Mouse (Mus musculus): ENCODE data around the gene Wdr82. TPM values are rescaled to one million over a fixed set of nuclear protein-coding genes. Genes with fewer than 3 reads are reported as not detected.

Gene Wdr82
- polyA plus RNA-seq, 1 experiment from 2014 or later, result 11.3 TPM

DNA sequence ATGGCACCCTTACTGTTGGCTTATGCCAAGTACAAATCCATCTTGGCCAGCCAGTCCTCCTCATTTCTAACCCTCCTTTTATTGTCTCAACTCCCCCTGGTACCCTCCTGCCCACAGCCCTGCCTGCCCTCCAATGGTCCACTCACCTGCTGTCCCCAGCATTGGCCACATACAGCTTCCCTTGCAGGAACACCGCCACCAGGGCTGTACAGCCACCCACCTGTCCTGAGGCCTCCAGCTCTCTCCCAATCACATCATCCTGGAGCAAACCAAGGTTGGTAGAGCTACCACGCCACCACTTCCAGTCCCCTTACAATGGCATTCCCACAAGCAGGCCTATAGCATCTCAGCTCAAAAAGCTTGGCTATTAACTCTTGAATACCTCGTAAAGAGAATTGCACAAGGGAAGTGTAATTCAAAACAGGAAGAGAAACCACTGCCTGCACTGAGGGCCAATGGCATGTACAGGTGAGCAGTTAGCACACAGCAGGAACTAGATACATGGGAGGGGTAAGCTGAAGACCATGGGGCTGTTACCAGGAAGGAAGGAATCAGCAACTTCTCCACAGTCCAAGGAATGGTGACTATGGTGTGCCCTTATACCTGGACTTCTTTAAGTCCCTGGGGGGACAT is 26.5 kb downstream of the Wdr82 start:
- 73% methylated on average over 3 of the region's 3 CpGs for WGBS

DNA sequence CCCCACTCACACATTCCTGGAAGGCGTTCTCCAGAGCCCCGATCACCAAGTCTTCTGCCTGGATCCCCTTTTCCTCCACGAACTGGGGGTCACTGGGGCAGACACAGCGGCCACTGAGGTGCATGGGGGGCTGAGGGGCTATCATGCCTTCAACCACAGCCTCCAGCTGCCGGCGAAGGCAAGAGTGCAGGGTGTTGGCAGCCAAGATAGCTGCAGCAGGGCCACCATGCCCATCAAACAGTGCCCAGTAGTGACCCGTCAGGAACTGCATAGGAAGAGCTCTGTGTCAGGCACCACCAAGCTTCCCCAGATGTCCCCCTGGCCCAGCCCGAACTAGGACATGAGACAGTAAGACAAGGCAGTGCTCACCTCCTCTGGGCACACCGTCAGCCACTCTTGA is 27.0 kb downstream of the Wdr82 start:
- Histone ChIP-seq H3K36me3 (ENCODE audit: control insufficient read depth, insufficient read depth) (no peaks in the 10 kb centered on the region), H3K27ac (ENCODE audit: low read depth, low read length) (no peak overlapping the region), H3K9me3 (ENCODE audit: control insufficient read depth) (no peaks in the 10 kb centered on the region), H3K4me1 (replicated peaks; ENCODE audit: control insufficient read depth, insufficient read depth, low read length) (peaks cover 4% of the 10 kb centered on the region; the same call in 1 of the 2 replicates), H3K4me2 (replicated peaks; ENCODE audit: low read depth) (no peak overlapping the region), H3K9ac (ENCODE audit: low read depth, low read length) (no peak overlapping the region), H3K27me3 (replicated peaks; ENCODE audit: control insufficient read depth, insufficient read depth, low read length) (no peaks in the 10 kb centered on the region), H3K4me3 (ENCODE audit: low read depth, low read length) (no peak overlapping the region)
- ATAC-seq, result no peak
- 91% methylated on average over 9 of the region's 9 CpGs for WGBS
- TF ChIP-seq CTCF (IDR thresholded peaks at IDR 0.05; ENCODE audit: low read depth), result no peak

More for the DNA sequence above, 26.5 kb downstream of the Wdr82 start:
- Histone ChIP-seq H3K27me3 (replicated peaks; ENCODE audit: control insufficient read depth, insufficient read depth, low read length) (no peaks in the 10 kb centered on the region), H3K4me3 (ENCODE audit: low read depth, low read length) (no peak overlapping the region), H3K27ac (ENCODE audit: low read depth, low read length) (no peak overlapping the region), H3K4me2 (replicated peaks; ENCODE audit: low read depth) (no peak overlapping the region), H3K36me3 (ENCODE audit: control insufficient read depth, insufficient read depth) (peaks cover under 1% of the 10 kb centered on the region; the same call in 1 of the 2 replicates), H3K9ac (ENCODE audit: low read depth, low read length) (no peak overlapping the region), H3K9me3 (ENCODE audit: control insufficient read depth) (no peaks in the 10 kb centered on the region), H3K4me1 (replicated peaks; ENCODE audit: control insufficient read depth, insufficient read depth, low read length) (peaks cover 4% of the 10 kb centered on the region; the same call in 1 of the 2 replicates)
- ATAC-seq, result no peak
- TF ChIP-seq CTCF (IDR thresholded peaks at IDR 0.05; ENCODE audit: low read depth), result no peak

DNA sequence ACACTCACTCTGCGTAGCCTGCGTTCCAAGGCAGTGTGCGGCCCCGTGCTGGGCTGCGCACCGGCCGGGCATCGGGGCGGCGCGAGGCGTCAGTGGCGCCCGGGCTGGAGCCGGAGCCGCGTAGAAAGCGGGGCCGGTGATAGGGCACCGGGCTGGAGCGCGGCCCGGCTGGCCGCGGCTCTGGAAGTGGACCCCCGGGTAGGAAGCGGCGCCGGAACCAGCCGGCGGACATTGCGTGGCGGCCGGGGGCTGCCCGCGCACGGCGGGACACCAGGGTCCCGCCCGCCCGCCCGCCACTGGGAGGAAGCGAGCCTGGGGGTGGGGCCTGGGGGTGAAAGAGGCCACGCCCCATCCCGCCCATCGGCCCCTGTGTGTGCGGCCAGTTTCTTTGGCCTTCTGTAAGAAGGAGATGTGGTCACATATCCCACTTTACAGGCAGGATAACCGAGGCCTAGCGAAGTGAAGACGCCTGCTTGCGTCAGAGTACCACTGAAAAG is 28.3 kb downstream of the Wdr82 start:
- no peak for TF ChIP-seq CTCF (IDR thresholded peaks at IDR 0.05; ENCODE audit: low read depth)
- Histone ChIP-seq H3K27ac (ENCODE audit: low read depth, low read length) (no peak overlapping the region), H3K9me3 (ENCODE audit: control insufficient read depth) (no peaks in the 10 kb centered on the region), H3K4me1 (replicated peaks; ENCODE audit: control insufficient read depth, insufficient read depth, low read length) (peaks cover 5% of the 10 kb centered on the region; the same call in 1 of the 2 replicates), H3K4me2 (replicated peaks; ENCODE audit: low read depth) (peak overlapping the region; percentile 84), H3K27me3 (replicated peaks; ENCODE audit: control insufficient read depth, insufficient read depth, low read length) (no peaks in the 10 kb centered on the region), H3K4me3 (ENCODE audit: low read depth, low read length) (peak overlapping the region; percentile 63), H3K36me3 (ENCODE audit: control insufficient read depth, insufficient read depth) (no peaks in the 10 kb centered on the region), H3K9ac (ENCODE audit: low read depth, low read length) (peak overlapping the region; percentile 67)
- ATAC-seq, result peak; percentile 34; the same call in 1 of the 2 replicates
- under 1% methylated on average over 38 of the region's 51 CpGs for WGBS

DNA sequence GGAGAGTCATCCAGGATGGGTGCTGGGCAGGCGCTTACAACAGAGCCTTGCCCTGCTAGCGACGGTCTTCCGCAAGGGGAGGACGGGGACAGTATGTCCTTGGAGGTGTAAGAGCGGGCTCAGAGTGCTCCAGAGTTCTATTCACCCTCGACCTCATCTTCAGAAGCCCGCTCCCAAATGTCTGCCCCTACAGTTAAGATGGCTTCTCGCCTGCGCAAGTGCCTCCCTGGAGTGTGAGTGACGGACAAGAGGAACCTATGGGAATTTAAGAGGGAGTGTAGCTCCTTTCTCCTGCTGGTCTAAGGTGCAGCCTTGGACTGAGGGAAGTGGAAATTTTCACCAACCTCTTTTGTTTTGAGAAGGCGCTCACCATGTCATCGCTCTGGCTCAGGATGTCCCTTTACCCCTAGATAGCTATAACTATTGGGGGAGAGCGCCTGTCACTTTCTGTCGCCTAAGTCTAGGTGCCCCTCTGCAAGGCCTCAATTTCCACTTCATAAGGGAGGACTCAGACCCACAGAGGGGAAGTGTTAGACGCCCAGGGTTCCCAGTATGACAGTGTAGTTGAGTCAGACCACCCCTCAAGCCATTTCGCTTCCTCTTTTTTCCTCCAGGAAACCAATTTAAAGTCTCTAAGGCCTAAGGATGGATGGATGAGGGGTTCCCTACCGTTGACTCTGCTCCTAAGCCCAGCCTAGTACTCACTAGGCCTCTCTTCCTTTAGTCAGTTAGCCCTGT is 29.0 kb downstream of the Wdr82 start, which contains the start of gene Ppm1m:
Ppm1m (minus strand) TSS at position 212 of the 738 bp plus-strand sequence.
- no peaks in the 10 kb centered on the region for H3K27me3 ChIP-seq (replicated peaks; ENCODE audit: control insufficient read depth, insufficient read depth, low read length)
- no peaks in the 10 kb centered on the region; the same call in 1 of the 2 replicates for H3K36me3 ChIP-seq (ENCODE audit: control insufficient read depth, insufficient read depth)
- WGBS, result 57% methylated on average over 18 of the region's 18 CpGs
- peak within 1 kb of the TSS; percentile 84 for H3K4me2 ChIP-seq (replicated peaks; ENCODE audit: low read depth)
- H3K4me3 ChIP-seq (ENCODE audit: low read depth, low read length), result peak within 1 kb of the TSS; percentile 63
- TF ChIP-seq CTCF (IDR thresholded peaks at IDR 0.05; ENCODE audit: low read depth), result no peak
- H3K4me1 ChIP-seq (replicated peaks; ENCODE audit: control insufficient read depth, insufficient read depth, low read length), result peaks cover 7% of the 10 kb centered on the region; the same call in 1 of the 2 replicates
- no peaks in the 10 kb centered on the region for H3K9me3 ChIP-seq (ENCODE audit: control insufficient read depth)
- ATAC-seq, result no peak
- H3K27ac ChIP-seq (ENCODE audit: low read depth, low read length), result no peak within 1 kb of the TSS
- peak within 1 kb of the TSS; percentile 67 for H3K9ac ChIP-seq (ENCODE audit: low read depth, low read length)

DNA sequence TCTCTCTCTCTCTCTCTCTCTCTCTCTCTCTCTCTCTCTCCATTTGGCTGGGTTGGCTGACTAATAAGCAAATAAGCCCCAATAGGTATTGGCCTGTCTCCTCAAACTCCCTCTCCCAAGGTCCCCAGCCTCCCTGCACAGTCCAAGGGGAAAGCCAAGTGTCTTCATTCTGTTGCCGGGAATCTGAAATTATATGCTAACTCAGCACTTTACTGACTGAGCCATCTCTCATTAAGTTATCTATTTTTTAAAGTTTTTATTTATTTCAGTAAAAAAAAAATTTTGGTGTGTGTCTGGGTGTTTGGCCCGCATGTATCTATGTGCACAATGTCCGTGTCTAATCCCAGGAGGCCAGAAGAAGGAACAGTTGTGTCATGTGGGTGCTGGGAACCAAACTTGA is 31.2 kb downstream of the Wdr82 start:
- H3K4me1 ChIP-seq (replicated peaks; ENCODE audit: control insufficient read depth, insufficient read depth, low read length), result peaks cover 7% of the 10 kb centered on the region; the same call in 1 of the 2 replicates
- H3K9ac ChIP-seq (ENCODE audit: low read depth, low read length), result no peak overlapping the region
- TF ChIP-seq CTCF (IDR thresholded peaks at IDR 0.05; ENCODE audit: low read depth), result no peak
- H3K27ac ChIP-seq (ENCODE audit: low read depth, low read length), result no peak overlapping the region
- no peaks in the 10 kb centered on the region; the same call in 1 of the 2 replicates for H3K36me3 ChIP-seq (ENCODE audit: control insufficient read depth, insufficient read depth)
- H3K9me3 ChIP-seq (ENCODE audit: control insufficient read depth), result no peaks in the 10 kb centered on the region
- H3K4me3 ChIP-seq (ENCODE audit: low read depth, low read length), result 0 out of 2 replicates have a peak overlapping the region, but pooled peaks have one; percentile 63
- no peak for ATAC-seq
- no peaks in the 10 kb centered on the region for H3K27me3 ChIP-seq (replicated peaks; ENCODE audit: control insufficient read depth, insufficient read depth, low read length)
- H3K4me2 ChIP-seq (replicated peaks; ENCODE audit: low read depth), result no peak overlapping the region
- WGBS, result 81% methylated on average over 3 of the region's 3 CpGs
